Mouse (Mus musculus) midbrain, embryonic 10.5 days (tissue): Measurements from ENCODE around the gene Rnf186. TPM values are rescaled to one million over a fixed set of nuclear protein-coding genes. Genes with fewer than 3 reads are reported as not detected.
A peak's percentile ranks its signal among the peaks of the same experiment; 100 is the strongest.

Experiments
- DNase-seq: peaks from one replicate; pipeline ENCODE4 v3.0.0-alpha.2; 2017; ENCODE audit warnings: low spot score
- H3K27ac ChIP-seq: fragments of 300-500 bp; sonication (generic); replicated peaks from 2 replicates; pipeline ENCODE4 v1.5.1; 2016; ENCODE audit warnings: mild to moderate bottlenecking
- H3K27me3 ChIP-seq: fragments of 300-500 bp; sonication (generic); 2 replicates; pipeline ENCODE4 v1.6.1; 2016; ENCODE audit warnings: low read depth, mild to moderate bottlenecking; ENCODE audit not compliant: poor library complexity, severe bottlenecking
- H3K36me3 ChIP-seq: fragments of 300-500 bp; sonication (generic); 2 replicates; pipeline ENCODE4 v1.6.1; 2016; ENCODE audit warnings: mild to moderate bottlenecking, moderate library complexity
- H3K4me1 ChIP-seq: fragments of 300-500 bp; sonication (generic); 2 replicates; pipeline ENCODE4 v1.6.1; 2016
- H3K4me3 ChIP-seq: fragments of 300-500 bp; sonication (generic); 2 replicates; pipeline ENCODE4 v1.5.1; 2016; ENCODE audit warnings: mild to moderate bottlenecking, moderate library complexity
- H3K9me3 ChIP-seq: fragments of 300-500 bp; sonication (generic); replicated peaks from 2 replicates; pipeline ENCODE4 v1.6.1; 2016; ENCODE audit warnings: mild to moderate bottlenecking
- WGBS: fragments of 180-500 bp; shearing (Covaris S2); methylation state at CpG from one replicate; pipeline ENCODE4 v1.1.7; 2016; 5-methylcytosine and 5-hydroxymethylcytosine counted together
- polyA plus RNA-seq: library from polyadenylated mRNA; unstranded; fragments of >200 nt; fragmentation: Nextera tagmentation; extraction: Ambion mirVana; gene quantifications from 2 replicates; pipeline ENCODE4 v1.2.1, GENCODE M21; 2016

Rnf186 gene
- not detected in 2 replicates for polyA plus RNA-seq

DNA sequence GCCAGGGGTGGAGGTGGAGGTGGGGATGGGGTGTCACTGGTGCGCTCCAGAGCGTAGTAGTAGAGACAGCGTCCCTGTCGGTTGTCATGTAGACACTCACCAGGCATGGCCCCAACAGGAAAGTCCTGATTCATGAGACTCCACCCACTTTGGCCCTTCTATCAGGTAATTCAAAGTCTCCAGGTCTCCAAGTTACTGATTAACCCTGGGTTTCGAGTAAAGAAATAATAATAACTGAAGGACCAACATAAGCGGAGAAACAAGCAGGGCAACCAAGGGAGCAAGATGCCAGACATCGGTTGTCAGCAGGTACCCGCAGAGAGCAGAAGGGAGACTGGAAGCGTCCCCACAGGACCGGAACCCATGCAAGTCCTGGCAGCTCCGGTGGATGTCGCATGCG, at the start of gene Rnf186:
Gene Rnf186, plus strand, starts transcription at position 247 of the 400 bp plus-strand sequence.
- H3K9me3 ChIP-seq: no peaks in the 10 kb centered on the region
- no peak for DNase-seq
- no peaks in the 10 kb centered on the region for H3K27me3 ChIP-seq
- H3K4me3 ChIP-seq: no peak within 1 kb of the TSS
- peaks cover 4% of the 10 kb centered on the region for H3K4me1 ChIP-seq
- H3K36me3 ChIP-seq: no peaks in the 10 kb centered on the region
- no peak within 1 kb of the TSS for H3K27ac ChIP-seq
- 92% methylated on average over 13 of the region's 13 CpGs for WGBS

DNA sequence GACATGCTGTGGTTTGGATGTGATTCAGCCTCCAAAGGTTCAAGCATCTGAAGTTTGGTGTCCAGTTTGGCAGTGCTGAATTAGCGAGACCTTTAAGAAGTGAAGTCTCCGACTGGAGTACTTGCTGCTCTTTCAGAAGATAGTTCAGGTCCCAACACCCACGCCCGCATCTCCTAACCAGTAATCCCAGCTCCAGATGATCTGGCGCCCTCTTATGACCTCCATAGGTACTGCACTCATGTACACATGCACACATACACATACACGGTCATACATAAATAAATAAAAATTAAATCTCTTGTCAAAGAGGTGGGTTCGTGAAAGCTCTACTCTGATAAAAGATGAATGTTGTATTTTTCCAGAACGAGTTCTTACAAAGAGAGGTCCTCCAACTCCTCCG, 49.6 kb upstream of the Rnf186 start:
- Histone ChIP-seq H3K36me3 (no peaks in the 10 kb centered on the region), H3K27me3 (no peaks in the 10 kb centered on the region), H3K4me1 (peaks cover 22% of the 10 kb centered on the region), H3K27ac (no peak overlapping the region), H3K4me3 (no peak overlapping the region), H3K9me3 (no peaks in the 10 kb centered on the region)
- no peak for DNase-seq
- 85% methylated on average over 9 of the region's 9 CpGs for WGBS

GRCm38 (mm10) chr4:138921254-138922130, 45.4 kb upstream of the Rnf186 start:
- WGBS: 39% methylated on average over 20 of the region's 20 CpGs
- no peak for DNase-seq
- peak overlapping the region; percentile 42 for H3K4me3 ChIP-seq
- H3K36me3 ChIP-seq: no peaks in the 10 kb centered on the region
- H3K27me3 ChIP-seq: no peaks in the 10 kb centered on the region
- H3K27ac ChIP-seq: no peak overlapping the region
- H3K9me3 ChIP-seq: no peaks in the 10 kb centered on the region
- peaks cover 13% of the 10 kb centered on the region for H3K4me1 ChIP-seq

DNA sequence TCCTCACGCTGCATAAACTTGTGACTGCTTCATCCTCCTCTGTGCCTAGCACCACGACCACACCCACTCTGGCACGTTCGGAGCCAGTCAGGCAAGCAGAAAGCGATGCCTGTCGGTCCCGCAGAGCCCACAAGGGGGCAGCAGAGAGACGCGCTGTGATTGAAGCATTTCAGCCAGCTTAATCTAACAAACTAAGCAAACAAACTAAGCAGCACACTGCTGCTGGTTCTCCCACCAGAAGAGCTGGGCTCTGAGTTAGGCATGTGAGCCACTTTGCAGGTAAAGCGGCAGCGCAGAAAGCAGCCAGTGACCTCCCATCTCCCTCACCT, 44.8 kb upstream of the Rnf186 start:
- H3K4me1 ChIP-seq: peaks cover 13% of the 10 kb centered on the region
- no peaks in the 10 kb centered on the region for H3K27me3 ChIP-seq
- H3K27ac ChIP-seq: no peak overlapping the region
- WGBS: 2% methylated on average over 11 of the region's 11 CpGs
- no peaks in the 10 kb centered on the region for H3K9me3 ChIP-seq
- peak overlapping the region; percentile 42 for H3K4me3 ChIP-seq
- no peaks in the 10 kb centered on the region for H3K36me3 ChIP-seq
- peak; percentile 92 for DNase-seq

DNA sequence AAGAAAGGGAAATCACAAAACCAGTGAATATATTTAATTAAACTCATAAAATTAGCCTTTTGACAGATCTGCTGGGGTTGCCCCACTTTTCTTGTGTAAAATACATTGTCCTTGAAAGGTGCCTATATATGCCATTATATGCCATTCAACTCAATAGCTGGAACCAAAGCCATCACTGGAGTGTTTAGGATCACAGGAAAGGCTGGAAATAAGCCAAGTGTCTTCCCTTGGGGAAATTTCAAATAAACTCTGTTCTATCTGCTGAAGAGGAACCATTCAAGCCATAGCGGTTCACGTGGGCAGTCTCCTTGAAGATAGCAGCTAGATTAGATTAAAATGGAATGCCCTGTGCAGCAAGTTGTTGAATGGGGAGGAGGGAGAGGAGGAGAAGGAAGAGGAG, 41.4 kb upstream of the Rnf186 start:
- peaks cover 13% of the 10 kb centered on the region for H3K4me1 ChIP-seq
- H3K36me3 ChIP-seq: no peaks in the 10 kb centered on the region
- no peak for DNase-seq
- 74% methylated on average over 2 of the region's 2 CpGs for WGBS
- no peak overlapping the region for H3K27ac ChIP-seq
- H3K4me3 ChIP-seq: no peak overlapping the region
- no peaks in the 10 kb centered on the region for H3K9me3 ChIP-seq
- no peaks in the 10 kb centered on the region for H3K27me3 ChIP-seq

DNA sequence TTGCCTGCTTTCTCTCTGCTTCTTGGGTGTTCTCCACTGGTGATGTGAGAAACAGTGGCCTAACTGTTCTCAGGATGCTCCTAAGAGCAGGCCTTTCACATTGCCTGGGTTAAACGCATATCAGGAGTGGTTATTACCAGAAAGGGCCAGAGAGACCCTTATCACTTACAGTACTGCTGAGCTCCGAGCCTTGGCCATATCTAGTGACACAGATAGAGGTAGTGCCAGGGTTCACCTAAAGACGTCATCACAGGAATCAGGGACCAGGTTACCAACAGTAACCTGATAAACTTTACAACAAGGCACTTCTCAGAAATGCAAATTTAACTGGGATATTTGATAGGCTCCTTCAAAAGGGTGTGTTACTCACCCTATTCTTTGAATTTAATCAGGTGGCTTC, 33.0 kb upstream of the Rnf186 start:
- no peak overlapping the region for H3K4me3 ChIP-seq
- DNase-seq: no peak
- no peaks in the 10 kb centered on the region for H3K4me1 ChIP-seq
- 78% methylated on average over 3 of the region's 3 CpGs for WGBS
- H3K9me3 ChIP-seq: no peaks in the 10 kb centered on the region
- no peaks in the 10 kb centered on the region for H3K27me3 ChIP-seq
- no peak overlapping the region for H3K27ac ChIP-seq
- no peaks in the 10 kb centered on the region for H3K36me3 ChIP-seq

- DNase-seq: no peak
- Histone ChIP-seq H3K27me3 (no peaks in the 10 kb centered on the region), H3K4me1 (peaks cover 4% of the 10 kb centered on the region), H3K9me3 (no peaks in the 10 kb centered on the region), H3K27ac (no peak overlapping the region), H3K36me3 (no peaks in the 10 kb centered on the region), H3K4me3 (no peak overlapping the region)
- WGBS: 89% methylated on average over 11 of the region's 11 CpGs
Measured at GRCm38 (mm10) chr4:138934456-138935145, 32.3 kb upstream of the Rnf186 start.

GRCm38 (mm10) chr4:138938495-138939269, 28.2 kb upstream of the Rnf186 start:
- Histone ChIP-seq H3K27ac (no peak overlapping the region), H3K9me3 (no peaks in the 10 kb centered on the region), H3K4me3 (no peak overlapping the region), H3K27me3 (no peaks in the 10 kb centered on the region), H3K36me3 (no peaks in the 10 kb centered on the region), H3K4me1 (peaks cover 14% of the 10 kb centered on the region)
- WGBS: 87% methylated on average over 10 of the region's 10 CpGs
- DNase-seq: no peak

GRCm38 (mm10) chr4:138939481-138939880, 27.4 kb upstream of the Rnf186 start:
- Histone ChIP-seq H3K27me3 (no peaks in the 10 kb centered on the region), H3K27ac (no peak overlapping the region), H3K9me3 (no peaks in the 10 kb centered on the region), H3K4me3 (no peak overlapping the region), H3K36me3 (no peaks in the 10 kb centered on the region), H3K4me1 (peaks cover 18% of the 10 kb centered on the region)
- DNase-seq: no peak
- 65% methylated on average over 4 of the region's 4 CpGs for WGBS

DNA sequence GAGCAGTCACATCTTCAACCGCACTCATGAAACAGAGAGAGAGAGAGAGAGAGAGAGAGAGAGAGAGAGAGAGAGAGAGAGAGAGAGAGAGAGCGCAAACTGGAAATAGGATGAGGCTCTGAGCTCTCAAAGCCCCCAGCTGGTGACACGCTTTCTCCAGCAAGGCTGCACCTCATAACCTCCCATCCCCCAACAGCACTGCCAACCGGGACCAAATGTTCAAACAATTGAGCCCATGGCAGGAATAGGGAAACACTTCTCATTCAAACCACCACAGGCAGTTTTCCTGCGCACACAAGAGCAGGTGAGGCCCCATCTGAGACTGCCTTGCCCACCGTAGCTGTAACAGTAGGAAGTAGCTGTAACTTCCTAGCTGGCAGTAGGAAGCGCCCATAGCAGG, 25.5 kb upstream of the Rnf186 start:
- Histone ChIP-seq H3K27ac (no peak overlapping the region), H3K36me3 (no peaks in the 10 kb centered on the region), H3K4me3 (no peak overlapping the region), H3K4me1 (peaks cover 18% of the 10 kb centered on the region), H3K27me3 (no peaks in the 10 kb centered on the region), H3K9me3 (no peaks in the 10 kb centered on the region)
- 39% methylated on average over 7 of the region's 7 CpGs for WGBS
- DNase-seq: no peak

GRCm38 (mm10) chr4:138941966-138942365, 24.9 kb upstream of the Rnf186 start:
- Histone ChIP-seq H3K36me3 (no peaks in the 10 kb centered on the region), H3K27me3 (no peaks in the 10 kb centered on the region), H3K4me1 (peaks cover 18% of the 10 kb centered on the region), H3K9me3 (no peaks in the 10 kb centered on the region), H3K27ac (no peak overlapping the region), H3K4me3 (no peak overlapping the region)
- DNase-seq: no peak
- WGBS: 68% methylated on average over 6 of the region's 6 CpGs

- Histone ChIP-seq H3K4me1 (peaks cover 18% of the 10 kb centered on the region), H3K4me3 (0 out of 2 replicates have a peak overlapping the region, but pooled peaks have one; percentile 12), H3K9me3 (no peaks in the 10 kb centered on the region), H3K27ac (0 out of 2 replicates have a peak overlapping the region, but pooled peaks have one; percentile 6), H3K27me3 (no peaks in the 10 kb centered on the region), H3K36me3 (no peaks in the 10 kb centered on the region)
- peak; percentile 59 for DNase-seq
- WGBS: 29% methylated on average over 15 of the region's 15 CpGs
Measured at GRCm38 (mm10) chr4:138943730-138944129, 23.2 kb upstream of the Rnf186 start.
